Mouse (Mus musculus): ENCODE data around the gene Ago3. TPM values are rescaled to one million over a fixed set of nuclear protein-coding genes. Genes with fewer than 3 reads are reported as not detected.

Ago3 gene
- polyA plus RNA-seq, 1 experiment from 2014 or later: 18.7 TPM

GRCm38 (mm10) chr4:126319806-126320205, 109.5 kb downstream of the Ago3 start:
- Histone ChIP-seq H3K9ac (replicated peaks; ENCODE audit: low read depth, low read length) (no peak overlapping the region), H3K9me3 (ENCODE audit: control insufficient read depth, low read length) (no peaks in the 10 kb centered on the region), H3K4me2 (ENCODE audit: low read length) (no peak overlapping the region), H3K4me1 (replicated peaks; ENCODE audit: control insufficient read depth, insufficient read depth, low read length) (peaks cover 15% of the 10 kb centered on the region), H3K27me3 (replicated peaks; ENCODE audit: control insufficient read depth, insufficient read depth, low read length) (no peaks in the 10 kb centered on the region), H3K4me3 (replicated peaks; ENCODE audit: low read length) (no peak overlapping the region), H3K36me3 (ENCODE audit: control insufficient read depth, insufficient read depth) (peaks cover 20% of the 10 kb centered on the region), H3K27ac (ENCODE audit: low read length) (no peak overlapping the region)
- WGBS: 96% methylated on average over 6 of the region's 6 CpGs
- ATAC-seq: no peak

- Histone ChIP-seq H3K36me3 (ENCODE audit: control insufficient read depth, insufficient read depth) (peaks cover 20% of the 10 kb centered on the region), H3K9ac (replicated peaks; ENCODE audit: low read depth, low read length) (no peak overlapping the region), H3K27ac (ENCODE audit: low read length) (no peak overlapping the region), H3K27me3 (replicated peaks; ENCODE audit: control insufficient read depth, insufficient read depth, low read length) (no peaks in the 10 kb centered on the region), H3K4me1 (replicated peaks; ENCODE audit: control insufficient read depth, insufficient read depth, low read length) (peaks cover 12% of the 10 kb centered on the region), H3K4me3 (replicated peaks; ENCODE audit: low read length) (no peak overlapping the region), H3K4me2 (ENCODE audit: low read length) (no peak overlapping the region), H3K9me3 (ENCODE audit: control insufficient read depth, low read length) (no peaks in the 10 kb centered on the region)
- no peak for ATAC-seq
- whole genome bisulfite sequencing: 89% methylated on average over 13 of the region's 13 CpGs
Measured at GRCm38 (mm10) chr4:126316443-126317040, 112.8 kb downstream of the Ago3 start.

GRCm38 (mm10) chr4:126315931-126316330, 113.4 kb downstream of the Ago3 start:
- Histone ChIP-seq H3K4me3 (replicated peaks; ENCODE audit: low read length) (no peak overlapping the region), H3K36me3 (ENCODE audit: control insufficient read depth, insufficient read depth) (peaks cover 20% of the 10 kb centered on the region), H3K9me3 (ENCODE audit: control insufficient read depth, low read length) (no peaks in the 10 kb centered on the region), H3K27me3 (replicated peaks; ENCODE audit: control insufficient read depth, insufficient read depth, low read length) (no peaks in the 10 kb centered on the region), H3K4me2 (ENCODE audit: low read length) (no peak overlapping the region), H3K4me1 (replicated peaks; ENCODE audit: control insufficient read depth, insufficient read depth, low read length) (peaks cover 12% of the 10 kb centered on the region), H3K9ac (replicated peaks; ENCODE audit: low read depth, low read length) (no peak overlapping the region), H3K27ac (ENCODE audit: low read length) (no peak overlapping the region)
- ATAC-seq: no peak
- WGBS: 50% methylated on average over 5 of the region's 5 CpGs

GRCm38 (mm10) chr4:126314393-126314792, 115.0 kb downstream of the Ago3 start:
- WGBS: 56% methylated on average over 10 of the region's 10 CpGs

GRCm38 (mm10) chr4:126313202-126313601, 116.2 kb downstream of the Ago3 start:
- Histone ChIP-seq H3K4me1 (replicated peaks; ENCODE audit: control insufficient read depth, insufficient read depth, low read length) (peaks cover 3% of the 10 kb centered on the region; the same call in 1 of the 2 replicates), H3K9ac (replicated peaks; ENCODE audit: low read depth, low read length) (no peak overlapping the region), H3K36me3 (ENCODE audit: control insufficient read depth, insufficient read depth) (peaks cover 20% of the 10 kb centered on the region), H3K4me2 (ENCODE audit: low read length) (no peak overlapping the region), H3K27me3 (replicated peaks; ENCODE audit: control insufficient read depth, insufficient read depth, low read length) (no peaks in the 10 kb centered on the region), H3K27ac (ENCODE audit: low read length) (no peak overlapping the region), H3K9me3 (ENCODE audit: control insufficient read depth, low read length) (no peaks in the 10 kb centered on the region), H3K4me3 (replicated peaks; ENCODE audit: low read length) (no peak overlapping the region)
- no peak for ATAC-seq
- WGBS: 45% methylated on average over 5 of the region's 5 CpGs

More at GRCm38 (mm10) chr4:126314393-126314792, 115.0 kb downstream of the Ago3 start:
- Histone ChIP-seq H3K36me3 (ENCODE audit: control insufficient read depth, insufficient read depth) (peaks cover 20% of the 10 kb centered on the region), H3K27ac (ENCODE audit: low read length) (no peak overlapping the region), H3K4me2 (ENCODE audit: low read length) (no peak overlapping the region), H3K27me3 (replicated peaks; ENCODE audit: control insufficient read depth, insufficient read depth, low read length) (no peaks in the 10 kb centered on the region), H3K9me3 (ENCODE audit: control insufficient read depth, low read length) (no peaks in the 10 kb centered on the region), H3K4me3 (replicated peaks; ENCODE audit: low read length) (no peak overlapping the region), H3K4me1 (replicated peaks; ENCODE audit: control insufficient read depth, insufficient read depth, low read length) (peaks cover 3% of the 10 kb centered on the region; the same call in 1 of the 2 replicates), H3K9ac (replicated peaks; ENCODE audit: low read depth, low read length) (no peak overlapping the region)
- no peak for ATAC-seq

GRCm38 (mm10) chr4:126311566-126312200, 117.7 kb downstream of the Ago3 start:
- Histone ChIP-seq H3K4me3 (replicated peaks; ENCODE audit: low read length) (no peak overlapping the region), H3K9ac (replicated peaks; ENCODE audit: low read depth, low read length) (no peak overlapping the region), H3K27ac (ENCODE audit: low read length) (no peak overlapping the region), H3K4me2 (ENCODE audit: low read length) (no peak overlapping the region), H3K27me3 (replicated peaks; ENCODE audit: control insufficient read depth, insufficient read depth, low read length) (no peaks in the 10 kb centered on the region), H3K9me3 (ENCODE audit: control insufficient read depth, low read length) (no peaks in the 10 kb centered on the region), H3K4me1 (replicated peaks; ENCODE audit: control insufficient read depth, insufficient read depth, low read length) (peaks cover 3% of the 10 kb centered on the region; the same call in 1 of the 2 replicates), H3K36me3 (ENCODE audit: control insufficient read depth, insufficient read depth) (peaks cover 9% of the 10 kb centered on the region)
- no peak for ATAC-seq
- 91% methylated on average over 16 of the region's 16 CpGs for WGBS

- no peak overlapping the region for H3K4me3 ChIP-seq (replicated peaks; ENCODE audit: low read length)
- 82% methylated on average over 6 of the region's 7 CpGs for WGBS
- no peak overlapping the region for H3K9ac ChIP-seq (replicated peaks; ENCODE audit: low read depth, low read length)
- H3K36me3 ChIP-seq (ENCODE audit: control insufficient read depth, insufficient read depth): no peaks in the 10 kb centered on the region
- H3K9me3 ChIP-seq (ENCODE audit: control insufficient read depth, low read length): 0 out of 2 replicates have a peak, but pooled peaks cover 2% of the 10 kb centered on the region
- no peak for ATAC-seq
- no peaks in the 10 kb centered on the region for H3K27me3 ChIP-seq (replicated peaks; ENCODE audit: control insufficient read depth, insufficient read depth, low read length)
- H3K4me1 ChIP-seq (replicated peaks; ENCODE audit: control insufficient read depth, insufficient read depth, low read length): peaks cover 3% of the 10 kb centered on the region; the same call in 1 of the 2 replicates
- no peak overlapping the region for H3K4me2 ChIP-seq (ENCODE audit: low read length)
- H3K27ac ChIP-seq (ENCODE audit: low read length): no peak overlapping the region
Measured at GRCm38 (mm10) chr4:126310344-126310743, 119.0 kb downstream of the Ago3 start.

GRCm38 (mm10) chr4:126309922-126310309, 119.4 kb downstream of the Ago3 start:
- ATAC-seq: peak; percentile 87
- WGBS: 0% methylated on average over 7 of the region's 7 CpGs
- H3K27ac ChIP-seq (ENCODE audit: low read length): no peak overlapping the region
- 0 out of 2 replicates have a peak, but pooled peaks cover 2% of the 10 kb centered on the region for H3K9me3 ChIP-seq (ENCODE audit: control insufficient read depth, low read length)
- peak overlapping the region; percentile 49 for H3K4me2 ChIP-seq (ENCODE audit: low read length)
- H3K27me3 ChIP-seq (replicated peaks; ENCODE audit: control insufficient read depth, insufficient read depth, low read length): no peaks in the 10 kb centered on the region
- H3K4me1 ChIP-seq (replicated peaks; ENCODE audit: control insufficient read depth, insufficient read depth, low read length): peaks cover 3% of the 10 kb centered on the region; the same call in 1 of the 2 replicates
- H3K36me3 ChIP-seq (ENCODE audit: control insufficient read depth, insufficient read depth): no peaks in the 10 kb centered on the region
- H3K4me3 ChIP-seq (replicated peaks; ENCODE audit: low read length): peak overlapping the region; percentile 30
- H3K9ac ChIP-seq (replicated peaks; ENCODE audit: low read depth, low read length): no peak overlapping the region

- Histone ChIP-seq H3K9ac (replicated peaks; ENCODE audit: low read depth, low read length) (0 out of 2 replicates have a peak overlapping the region, but pooled peaks have one; percentile 25), H3K36me3 (ENCODE audit: control insufficient read depth, insufficient read depth) (no peaks in the 10 kb centered on the region), H3K9me3 (ENCODE audit: control insufficient read depth, low read length) (0 out of 2 replicates have a peak, but pooled peaks cover 2% of the 10 kb centered on the region), H3K27me3 (replicated peaks; ENCODE audit: control insufficient read depth, insufficient read depth, low read length) (no peaks in the 10 kb centered on the region), H3K27ac (ENCODE audit: low read length) (no peak overlapping the region), H3K4me1 (replicated peaks; ENCODE audit: control insufficient read depth, insufficient read depth, low read length) (peaks cover 3% of the 10 kb centered on the region; the same call in 1 of the 2 replicates), H3K4me3 (replicated peaks; ENCODE audit: low read length) (peak overlapping the region; percentile 30), H3K4me2 (ENCODE audit: low read length) (peak overlapping the region; percentile 49)
- peak; percentile 61 for ATAC-seq
- WGBS: 16% methylated on average over 20 of the region's 20 CpGs
Measured at GRCm38 (mm10) chr4:126309211-126309921, 120.0 kb downstream of the Ago3 start.

All from forebrain, embryonic 16.5 days (tissue).